Mouse (Mus musculus): ENCODE measurements around the gene Trim5. TPM values are rescaled to one million over a fixed set of nuclear protein-coding genes. Genes with fewer than 3 reads are reported as not detected.

The Trim5 gene
- 2.3 and 2.9 TPM in 2 replicates for polyA plus RNA-seq (2015; fragmentation: Nextera tagmentation; extraction: Ambion mirVana)

DNA sequence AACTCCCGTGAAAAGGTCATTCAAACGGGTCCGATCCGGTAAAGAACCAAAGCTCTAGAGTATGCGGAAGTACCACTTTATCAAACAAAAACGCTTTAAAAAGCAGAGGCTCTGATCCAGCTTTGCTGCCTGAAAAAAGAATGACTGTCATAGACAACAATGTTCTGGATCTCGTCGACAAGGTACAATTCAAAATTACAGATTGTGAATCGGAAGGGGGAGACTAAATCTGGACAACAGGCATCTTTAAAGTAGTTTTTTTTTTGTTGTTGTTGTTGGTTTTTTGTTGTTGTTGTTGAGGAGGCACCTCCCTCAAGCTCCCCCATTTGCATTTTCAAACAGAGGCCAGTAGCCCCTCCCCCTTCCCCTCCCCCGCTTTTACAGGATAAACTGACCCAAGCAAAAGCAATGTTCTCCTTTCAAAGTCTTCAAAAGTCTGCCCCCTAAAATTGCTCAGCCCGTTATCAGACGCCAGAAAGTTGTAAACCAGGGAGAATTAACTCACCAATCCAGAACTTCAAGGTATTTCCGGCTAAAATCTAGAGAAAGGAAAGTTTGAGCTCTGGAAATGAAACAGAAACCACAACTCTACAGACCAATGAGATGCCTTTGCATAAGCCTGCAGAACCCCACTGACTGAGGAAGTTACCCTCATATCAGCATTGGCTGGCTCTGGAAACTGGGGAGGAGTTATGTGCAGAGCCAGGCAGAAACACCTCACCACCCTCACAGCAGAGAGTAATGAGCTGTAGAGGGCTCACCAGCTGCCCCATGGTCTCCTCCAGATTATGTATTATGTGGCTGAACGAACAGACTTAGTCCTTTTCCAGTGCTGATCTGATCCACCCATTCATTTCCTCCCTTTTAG is at the start of gene Trim5:
TSS of gene Trim5 (minus strand) at position 519 of the 868 bp plus-strand sequence.

GRCm38 (mm10) chr7:104329171-104329570 is 41.3 kb upstream of the Trim5 start, which contains the start of gene Trim34b:
Gene Trim34b (plus strand): TSS chr7:104329471.

DNA sequence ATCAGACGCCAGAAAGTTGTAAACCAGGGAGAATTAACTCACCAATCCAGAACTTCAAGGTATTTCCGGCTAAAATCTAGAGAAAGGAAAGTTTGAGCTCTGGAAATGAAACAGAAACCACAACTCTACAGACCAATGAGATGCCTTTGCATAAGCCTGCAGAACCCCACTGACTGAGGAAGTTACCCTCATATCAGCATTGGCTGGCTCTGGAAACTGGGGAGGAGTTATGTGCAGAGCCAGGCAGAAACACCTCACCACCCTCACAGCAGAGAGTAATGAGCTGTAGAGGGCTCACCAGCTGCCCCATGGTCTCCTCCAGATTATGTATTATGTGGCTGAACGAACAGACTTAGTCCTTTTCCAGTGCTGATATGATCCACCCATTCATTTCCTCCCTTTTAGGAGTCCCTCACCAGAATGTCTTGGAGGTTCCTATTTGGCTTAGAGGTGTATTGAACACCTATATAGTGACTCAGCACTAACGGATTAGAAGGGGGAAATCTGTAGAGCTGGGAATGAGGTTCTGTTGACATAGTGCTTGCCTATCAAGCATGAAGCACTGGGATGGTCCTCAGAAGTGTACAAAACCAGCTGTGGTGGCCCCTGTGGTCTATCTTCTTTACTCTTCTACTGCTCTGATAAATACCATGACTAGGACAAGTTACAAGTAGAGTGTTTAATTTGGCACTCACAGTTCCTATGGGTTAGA is 27.6 kb upstream of the Trim5 start, which contains the start of gene Trim12a:
TSS of gene Trim12a (minus strand) at position 98 of the 712 bp plus-strand sequence.

DNA sequence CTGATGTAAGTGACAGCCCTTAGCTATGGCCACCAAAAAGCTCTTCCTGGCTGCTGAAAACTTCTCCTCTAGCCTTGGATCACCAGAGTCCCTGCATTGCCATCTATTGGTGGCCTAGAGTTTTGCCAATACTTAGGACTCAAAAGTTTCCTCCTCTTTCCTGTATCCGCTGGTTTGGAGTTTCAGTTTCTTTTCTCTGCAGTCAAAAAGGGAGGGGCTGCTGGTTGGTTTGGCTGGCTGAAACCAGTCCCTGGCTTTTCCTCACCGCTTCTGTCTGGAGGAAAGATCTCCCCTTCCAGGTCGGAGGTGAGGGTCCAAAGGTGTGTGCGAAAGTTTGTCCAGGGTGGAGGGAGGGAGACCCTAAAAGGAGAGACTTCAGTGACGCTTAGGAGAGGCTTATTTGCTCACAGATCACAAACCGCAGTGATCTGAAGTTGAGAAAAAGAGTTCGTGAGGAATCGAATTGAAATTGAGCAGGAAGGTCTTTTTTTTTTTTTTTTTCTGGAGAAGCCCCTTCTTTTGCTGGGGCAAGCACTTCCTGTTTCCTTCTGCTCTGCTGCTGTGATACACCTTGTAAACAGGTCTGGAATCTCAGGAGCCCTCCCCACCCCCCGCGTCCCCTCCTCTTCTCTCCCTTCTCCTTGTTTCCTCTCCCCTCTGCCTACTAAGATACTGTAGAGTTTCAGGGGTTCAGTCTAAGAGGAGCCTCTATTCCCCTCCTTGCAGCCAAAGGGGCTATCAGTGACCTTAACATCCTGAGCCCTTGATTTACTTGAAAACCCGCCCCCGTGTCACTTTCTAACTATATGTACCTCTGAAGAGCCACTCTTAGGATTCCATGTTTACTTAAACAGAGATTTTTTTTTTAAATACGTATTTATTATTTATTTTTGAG is 43.4 kb downstream of the Trim5 start, which contains the start of gene Trim34a:
TSS of gene Trim34a (plus strand) at position 171 of the 895 bp plus-strand sequence.

GRCm38 (mm10) chr7:104218701-104219569 is 69.0 kb downstream of the Trim5 start, which contains the start of gene Trim6:
Gene Trim6 (plus strand): TSS chr7:104218793.

Other genes with a start within 250 kb of the Trim5 start
- gene Olfr642, start 235.4 kb downstream of the Trim5 start, polyA plus RNA-seq (2015; fragmentation: Nextera tagmentation; extraction: Ambion mirVana) = not detected in 2 replicates
- gene 4930516K23Rik, start 226.6 kb downstream of the Trim5 start, polyA plus RNA-seq (2015; fragmentation: Nextera tagmentation; extraction: Ambion mirVana) = not detected in 2 replicates
- gene Olfr644, start 216.2 kb downstream of the Trim5 start, polyA plus RNA-seq (2015; fragmentation: Nextera tagmentation; extraction: Ambion mirVana) = not detected in 2 replicates
- gene Olfr645, start 202.6 kb downstream of the Trim5 start, polyA plus RNA-seq (2015; fragmentation: Nextera tagmentation; extraction: Ambion mirVana) = not detected in 2 replicates
- not detected in 2 replicates for gene Olfr646, start 183.2 kb downstream of the Trim5 start, polyA plus RNA-seq (2015; fragmentation: Nextera tagmentation; extraction: Ambion mirVana)
- not detected in 2 replicates for gene Ubqln5, start 158.3 kb downstream of the Trim5 start, polyA plus RNA-seq (2015; fragmentation: Nextera tagmentation; extraction: Ambion mirVana)
- not detected in 2 replicates for gene Olfr643, start 150.7 kb downstream of the Trim5 start, polyA plus RNA-seq (2015; fragmentation: Nextera tagmentation; extraction: Ambion mirVana)
- not detected in 2 replicates for gene Ubqln3, start 144.8 kb downstream of the Trim5 start, polyA plus RNA-seq (2015; fragmentation: Nextera tagmentation; extraction: Ambion mirVana)
- gene Ubqlnl, start 137.5 kb downstream of the Trim5 start, polyA plus RNA-seq (2015; fragmentation: Nextera tagmentation; extraction: Ambion mirVana) = not detected in 2 replicates
- 0.07 TPM in 1 of 2 replicates, not detected in the other for gene Olfm5, start 123.3 kb downstream of the Trim5 start, polyA plus RNA-seq (2015; fragmentation: Nextera tagmentation; extraction: Ambion mirVana)
- gene Olfr648, start 104.7 kb downstream of the Trim5 start, polyA plus RNA-seq (2015; fragmentation: Nextera tagmentation; extraction: Ambion mirVana) = 0.08 and 0.15 TPM in 2 replicates
- gene Olfr649, start 92.1 kb downstream of the Trim5 start, polyA plus RNA-seq (2015; fragmentation: Nextera tagmentation; extraction: Ambion mirVana) = not detected in 2 replicates
- gene Trim6, start 69.3 kb downstream of the Trim5 start, polyA plus RNA-seq (2015; fragmentation: Nextera tagmentation; extraction: Ambion mirVana) = 0.65 and 1.2 TPM in 2 replicates
- gene Trim34a, start 43.6 kb downstream of the Trim5 start, polyA plus RNA-seq (2015; fragmentation: Nextera tagmentation; extraction: Ambion mirVana) = 5.6 and 7.4 TPM in 2 replicates
- 13.9 and 19.1 TPM in 2 replicates for gene Trim12a, start 27.4 kb upstream of the Trim5 start, polyA plus RNA-seq (2015; fragmentation: Nextera tagmentation; extraction: Ambion mirVana)
- gene Trim34b, start 41.4 kb upstream of the Trim5 start, polyA plus RNA-seq (2015; fragmentation: Nextera tagmentation; extraction: Ambion mirVana) = 0.13 TPM in 1 of 2 replicates, not detected in the other
- gene Trim12c, start 65.3 kb upstream of the Trim5 start, polyA plus RNA-seq (2015; fragmentation: Nextera tagmentation; extraction: Ambion mirVana) = 5.1 and 7.7 TPM in 2 replicates
- gene Trim30b, start 81.8 kb upstream of the Trim5 start, polyA plus RNA-seq (2015; fragmentation: Nextera tagmentation; extraction: Ambion mirVana) = 6.6 and 7.3 TPM in 2 replicates
- 0.32 and 0.52 TPM in 2 replicates for gene Trim30c, start 112.7 kb upstream of the Trim5 start, polyA plus RNA-seq (2015; fragmentation: Nextera tagmentation; extraction: Ambion mirVana)
- 9.0 and 12.5 TPM in 2 replicates for gene Trim30a, start 177.1 kb upstream of the Trim5 start, polyA plus RNA-seq (2015; fragmentation: Nextera tagmentation; extraction: Ambion mirVana)
- 6.6 and 8.9 TPM in 2 replicates for gene Trim30d, start 219.8 kb upstream of the Trim5 start, polyA plus RNA-seq (2015; fragmentation: Nextera tagmentation; extraction: Ambion mirVana)

Measured in spleen, postnatal 0 days (tissue).